In the genomic region with DNA sequence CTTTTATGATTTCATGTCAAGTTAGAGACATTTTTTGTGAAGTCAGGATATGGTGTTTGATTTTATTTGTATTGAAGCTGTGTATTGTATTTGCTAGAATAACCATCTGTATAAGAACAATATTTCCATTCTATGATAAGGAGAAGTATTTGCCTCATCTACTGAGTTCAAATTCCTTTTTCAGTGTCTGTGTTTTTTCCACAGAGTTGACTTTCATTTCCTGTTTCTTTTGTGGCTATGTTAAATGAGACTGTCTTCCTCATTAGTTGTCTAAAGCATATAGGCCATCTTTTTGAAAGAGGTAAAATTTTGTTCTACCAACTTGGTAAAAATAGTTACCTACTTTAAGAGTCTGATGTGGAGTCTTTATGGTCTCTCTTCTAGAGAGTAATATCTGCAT, we compare ENCODE assay signal across 19 mouse cellular contexts. TPM values are rescaled to one million over a fixed set of nuclear protein-coding genes. Genes with fewer than 3 reads are reported as not detected.
DNase-seq lines count a peak whose midpoint lies in the region; ATAC-seq lines count a peak whose summit lies in the region.
"Had no signal": no experiment of that assay in that cellular context is flagged by ENCODE, and none has a peak within 500 bp of the region (broad histone marks: within the 10 kb centered on the region; RNA-seq: fewer than 3 reads in every experiment).

No protein-coding gene starts in this region.

- no peak for DNase-seq in embryo, embryonic 9.5 days (ENCODE audit: extremely low spot score)
- DNase-seq in embryo, embryonic 10 days (ENCODE audit: low spot score) = no peak
- DNase-seq: adrenal gland, adult 2 months; adrenal gland, postnatal 10 days; adrenal gland, postnatal 25 days; cerebellum, adult 11 months; cerebellum, adult 18-20 months; cerebellum, adult 8-10 months; cerebellum, adult 9-11 months; cerebellum, postnatal 14 days; cerebellum, postnatal 36 days had no signal

- ATAC-seq in common myeloid progenitor, adult 5-6 weeks (replicated peaks; ENCODE audit: low read depth, poor library complexity, severe bottlenecking) = 0 out of 2 replicates have a peak, but pooled peaks have one; percentile 36
- ATAC-seq in granulocyte monocyte progenitor cell, adult 5-6 weeks (replicated peaks; ENCODE audit: poor library complexity, severe bottlenecking) = peak; percentile 77
- ATAC-seq in megakaryocyte progenitor cell, adult 5-6 weeks (replicated peaks; ENCODE audit: poor library complexity) = peak; percentile 71
- ATAC-seq: forebrain, embryonic 14.5 days; forebrain, embryonic 16.5 days had no signal

RNA-seq across cellular contexts. Expression of a gene that starts 10.6 kb away (rescaled TPM):
- total RNA-seq in common myeloid progenitor, adult 5-6 weeks (2017) = not detected in 2 replicates
- not detected in 2 replicates for total RNA-seq in granulocyte monocyte progenitor cell, adult 5-6 weeks (2014; fragmentation: Nextera tagmentation)
- total RNA-seq in granulocyte monocyte progenitor cell, adult 5-6 weeks (2017) = not detected in 2 replicates
- not detected in 2 replicates for total RNA-seq in megakaryocyte progenitor cell, adult 5-6 weeks (2015)
- not detected in 2 replicates for total RNA-seq in megakaryocyte progenitor cell, adult 5-6 weeks (2017)
- total RNA-seq: adrenal gland, adult 2 months; adrenal gland, postnatal 10 days; adrenal gland, postnatal 25 days; adrenal gland, postnatal 4 days; ES-E14; MEL had no signal
